Comparison of ENCODE assay signal across 25 mouse cellular contexts in genomic region chr11:100377989-100378388, GRCm38 (mm10). TPM values are rescaled to one million over a fixed set of nuclear protein-coding genes. Genes with fewer than 3 reads are reported as not detected.
"Had no signal": no experiment of that assay in that cellular context is flagged by ENCODE, and none has a peak within 500 bp of the region (broad histone marks: within the 10 kb centered on the region; RNA-seq: fewer than 3 reads in every experiment).

No protein-coding gene starts in this region.

- DNase-seq: lung, adult 2 months; lung, postnatal 14 days; lung, postnatal 36 days; right cerebral cortex, postnatal 14 days; thymus, adult 2 months; thymus, postnatal 25 days; thymus, postnatal 4 days had no signal

- H3K27me3 ChIP-seq: lung, embryonic 15.5 days; midbrain, embryonic 13.5 days; midbrain, embryonic 15.5 days; neural tube, embryonic 12.5 days; stomach, embryonic 15.5 days had no signal

- H3K9me3 ChIP-seq: lung, embryonic 15.5 days; megakaryocyte, embryonic 14.5 days; midbrain, embryonic 13.5 days; midbrain, embryonic 15.5 days; neural tube, embryonic 12.5 days; stomach, embryonic 15.5 days had no signal

- H3K9ac ChIP-seq: lung, embryonic 15.5 days; midbrain, embryonic 13.5 days; midbrain, embryonic 15.5 days; neural tube, embryonic 12.5 days; stomach, embryonic 15.5 days had no signal

- H3K4me2 ChIP-seq: lung, embryonic 15.5 days; midbrain, embryonic 11.5 days; midbrain, embryonic 13.5 days; midbrain, embryonic 15.5 days; neural tube, embryonic 12.5 days; stomach, embryonic 15.5 days had no signal

- H3K4me3 ChIP-seq: lung, embryonic 15.5 days; megakaryocyte, embryonic 14.5 days; midbrain, embryonic 13.5 days; midbrain, embryonic 15.5 days; neural tube, embryonic 12.5 days; stomach, embryonic 15.5 days had no signal

- H3K4me1 ChIP-seq: lung, embryonic 15.5 days; midbrain, embryonic 13.5 days; midbrain, embryonic 15.5 days; neural tube, embryonic 12.5 days; stomach, embryonic 15.5 days had no signal

- H3K27ac ChIP-seq: lung, embryonic 15.5 days; macrophage; midbrain, embryonic 13.5 days; midbrain, embryonic 15.5 days; neural tube, embryonic 12.5 days; stomach, embryonic 15.5 days; stomach, postnatal 0 days had no signal

- ATAC-seq: lung, postnatal 0 days; midbrain, embryonic 13.5 days; midbrain, embryonic 15.5 days had no signal

RNA-seq across cellular contexts. Expression of gene Hap1, which starts 22.1 kb away (rescaled TPM):
- total RNA-seq: megakaryocyte progenitor cell, adult 5-6 weeks; monocyte, adult 5-6 weeks had no signal
- polyA plus RNA-seq: macrophage had no signal

RNA-seq across cellular contexts. Expression of gene P3h4, which starts 36.6 kb away (rescaled TPM):
- total RNA-seq: neutrophil, adult 5-6 weeks had no signal

RNA-seq across cellular contexts. Expression of gene Fkbp10, which starts 37.5 kb away (rescaled TPM):
- total RNA-seq: megakaryocyte progenitor cell, adult 5-6 weeks; neutrophil, adult 5-6 weeks had no signal
- polyA plus RNA-seq: macrophage had no signal

RNA-seq across cellular contexts. Expression of gene Gast, which starts 43.8 kb away (rescaled TPM):
- total RNA-seq: megakaryocyte progenitor cell, adult 5-6 weeks; midbrain, postnatal 0 days; monocyte, adult 5-6 weeks; neutrophil, adult 5-6 weeks had no signal
- polyA plus RNA-seq: lung, adult 2 months; lung, embryonic 15.5 days; lung, postnatal 0 days; macrophage; neural tube, embryonic 12.5 days; neural tube, embryonic 14.5 days; spleen, adult 2 months; testis, adult 2 months; urinary bladder, adult 2 months had no signal
